Mouse (Mus musculus): ENCODE measurements at regions not wholly inside any gene's neighbourhood (a gene's known extent, or its start where the extent isn't known, plus 50 kb on each side); places are given as distances from the start of the nearest gene placed in this dataset.

DNA sequence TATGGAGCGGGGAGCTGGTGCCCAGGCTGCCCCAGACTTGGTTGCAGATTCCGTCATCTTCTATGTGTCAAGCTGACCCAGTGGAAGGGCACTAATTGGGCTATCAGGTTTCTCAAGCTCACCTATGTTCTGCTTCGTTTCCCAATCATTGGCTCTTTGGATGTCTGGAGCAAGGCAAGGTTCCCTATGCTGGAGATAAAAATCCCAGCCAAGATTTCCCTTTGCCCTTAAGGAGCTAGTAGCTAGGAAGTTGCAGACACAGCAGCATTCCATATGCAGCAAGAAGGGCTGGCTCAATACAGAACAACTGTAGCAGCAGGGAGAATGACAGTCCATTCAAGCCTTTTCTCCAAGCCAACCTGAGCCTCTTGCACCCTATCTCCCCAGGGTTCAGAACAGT is 159.2 kb upstream of the Zfp706 start:
- TF ChIP-seq GATA1 (IDR thresholded peaks at IDR 0.05; ENCODE audit: low read length): no peak

DNA sequence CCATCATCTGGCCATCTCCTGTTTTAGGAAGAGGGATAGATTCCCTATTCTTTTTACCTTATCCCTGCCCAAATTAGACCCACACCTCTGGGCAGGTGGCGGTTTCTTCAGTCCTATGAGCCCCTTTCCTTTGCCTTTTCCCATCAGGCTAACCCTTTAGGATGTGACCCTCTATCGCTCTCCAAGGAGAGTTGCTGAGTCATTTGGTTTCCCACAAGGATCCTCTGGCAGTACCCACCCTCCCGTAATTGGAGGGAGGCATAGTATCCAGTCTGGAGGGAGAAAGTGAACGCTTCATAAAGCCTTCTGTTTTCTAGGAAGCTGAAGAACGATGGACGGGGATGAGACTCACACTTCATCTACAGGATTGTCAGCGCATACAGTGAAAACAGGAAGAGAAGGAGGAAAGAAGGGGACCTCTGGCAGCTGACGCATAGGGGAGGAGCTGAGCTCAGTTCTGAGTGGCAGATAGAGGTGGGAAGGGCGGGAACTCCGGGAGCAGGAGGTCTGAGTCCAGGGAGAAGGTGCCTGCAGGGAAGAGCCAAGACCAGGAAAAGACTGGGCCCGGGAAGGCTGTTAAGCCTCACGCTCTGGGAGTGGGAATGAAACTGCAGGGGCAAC is 158.4 kb upstream of the Zfp706 start:
- TF ChIP-seq GATA1 (IDR thresholded peaks at IDR 0.05; ENCODE audit: low read length): no peak

DNA sequence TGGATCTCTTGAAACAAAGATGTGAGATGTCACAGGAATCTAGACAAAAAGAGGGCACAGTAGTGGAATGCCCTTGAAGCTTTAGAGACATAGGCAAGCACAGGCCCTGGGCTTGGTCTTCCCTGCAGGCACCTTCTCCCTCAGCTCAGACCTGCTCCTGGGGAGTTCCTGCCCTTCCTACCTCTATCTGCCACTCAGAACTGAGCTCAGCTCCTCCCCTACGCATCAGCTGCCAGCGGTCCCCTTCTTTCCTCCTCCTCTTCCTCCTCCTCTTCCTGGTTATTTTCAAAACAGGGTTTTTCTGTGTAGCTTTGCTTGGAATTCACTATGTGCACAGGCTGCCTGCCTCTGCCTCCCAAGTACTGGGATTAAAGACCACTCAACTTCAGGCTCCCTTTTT is 157.6 kb upstream of the Zfp706 start:
- no peak for TF ChIP-seq GATA1 (IDR thresholded peaks at IDR 0.05; ENCODE audit: low read length)

DNA sequence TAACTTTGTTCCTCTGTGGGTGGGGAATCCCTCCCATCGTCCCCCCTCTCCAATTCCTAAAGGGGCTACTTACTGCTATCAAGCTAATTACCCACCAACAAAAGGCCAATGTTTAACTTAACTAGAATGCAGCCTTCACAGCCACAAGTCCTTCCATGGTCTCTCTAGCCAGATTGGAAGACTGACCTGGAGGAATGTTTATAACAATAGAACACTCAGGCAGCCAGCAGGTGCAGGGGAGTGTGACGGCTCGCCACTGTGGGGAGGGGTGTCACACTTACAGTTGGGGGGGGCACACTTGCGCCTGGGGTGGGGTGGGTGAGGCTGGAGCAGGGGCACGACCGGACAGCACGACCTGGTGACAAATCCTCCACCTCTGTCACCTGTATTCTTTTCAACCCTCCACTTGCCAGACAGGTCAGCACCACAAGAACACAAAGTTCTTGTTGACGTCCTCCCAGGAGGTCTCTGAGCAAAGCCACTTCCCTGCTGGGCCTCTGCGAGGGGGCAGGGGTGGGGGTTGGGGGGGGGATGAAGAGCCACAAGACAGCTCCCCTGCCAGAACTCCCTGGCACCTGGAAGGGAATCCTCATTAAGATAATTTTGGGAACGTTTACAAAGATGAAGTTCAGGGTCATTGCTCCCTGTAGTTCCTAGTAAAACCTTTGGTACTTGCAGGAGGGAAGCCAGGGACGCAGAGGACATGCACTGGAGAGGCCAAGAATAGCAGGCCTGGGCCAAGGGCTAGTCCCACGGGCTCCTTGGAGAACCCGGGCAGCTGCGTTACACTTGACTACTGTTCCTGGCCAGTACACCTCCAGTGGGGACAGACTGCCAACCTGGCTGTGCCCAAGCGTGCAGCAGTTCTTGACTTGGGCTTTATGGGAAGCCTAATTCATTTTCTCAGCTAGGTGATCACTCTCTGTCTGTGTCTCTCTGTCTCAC is 156.9 kb upstream of the Zfp706 start:
- TF ChIP-seq GATA1 (IDR thresholded peaks at IDR 0.05; ENCODE audit: low read length): no peak

DNA sequence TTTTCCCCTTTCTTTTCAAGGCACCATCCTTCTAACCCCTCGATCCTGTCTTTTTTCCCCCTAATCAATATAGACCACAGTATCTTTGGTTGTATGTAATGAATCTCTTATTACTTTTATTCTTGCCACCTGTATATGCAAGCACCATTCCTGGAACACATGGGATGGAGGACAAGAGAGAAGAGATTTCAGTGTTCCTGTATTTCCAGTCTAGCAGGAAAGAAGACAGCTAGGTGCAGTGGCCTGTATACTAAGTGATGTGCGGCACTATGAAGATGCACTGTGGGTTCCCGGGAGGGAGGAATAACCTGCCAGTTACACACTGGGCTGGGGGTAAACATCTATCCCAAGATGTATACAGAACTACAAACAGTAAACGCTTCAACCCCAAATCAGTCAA is 152.4 kb upstream of the Zfp706 start:
- no peak for TF ChIP-seq GATA1 (IDR thresholded peaks at IDR 0.05; ENCODE audit: low read length)

DNA sequence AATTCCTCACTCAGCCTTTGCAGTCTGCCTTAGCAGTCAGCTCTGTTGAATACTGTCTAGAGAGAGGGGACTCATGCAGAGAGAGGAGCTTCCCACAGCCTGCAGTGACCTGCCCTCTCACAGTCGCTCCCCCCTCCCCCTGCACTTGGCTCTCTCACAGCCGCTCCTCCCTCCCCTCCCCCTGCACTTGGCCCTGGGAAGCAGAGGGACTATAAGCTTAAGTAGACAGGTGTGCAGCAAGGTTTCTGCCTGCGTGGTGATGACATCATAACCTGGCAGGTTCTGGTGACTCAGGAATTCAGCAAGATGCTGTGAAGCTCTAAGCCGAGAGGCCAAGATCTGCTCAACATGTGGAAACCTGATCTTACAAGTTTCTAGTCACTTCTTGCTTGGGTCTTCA is 151.8 kb upstream of the Zfp706 start:
- TF ChIP-seq GATA1 (IDR thresholded peaks at IDR 0.05; ENCODE audit: low read length): no peak

DNA sequence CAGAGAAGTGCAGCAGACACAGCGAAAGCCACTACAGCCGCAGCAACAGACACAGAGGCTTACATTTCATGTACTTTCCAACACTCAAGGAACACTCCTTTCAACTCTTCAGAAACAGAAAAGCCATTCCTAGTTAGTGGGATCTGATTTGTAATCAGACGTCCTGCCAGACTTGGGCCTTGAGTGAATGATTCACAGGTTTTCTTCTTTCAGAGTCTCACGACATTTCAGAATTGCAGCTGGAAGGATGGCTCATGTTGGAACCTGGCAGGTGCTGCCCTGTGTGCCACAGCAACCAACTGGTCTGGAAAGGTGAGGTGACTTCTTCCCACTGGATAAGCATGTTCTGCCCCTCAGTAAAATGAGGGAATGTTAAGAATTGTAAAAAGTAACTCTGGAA is 149.8 kb upstream of the Zfp706 start:
- TF ChIP-seq GATA1 (IDR thresholded peaks at IDR 0.05; ENCODE audit: low read length): no peak

DNA sequence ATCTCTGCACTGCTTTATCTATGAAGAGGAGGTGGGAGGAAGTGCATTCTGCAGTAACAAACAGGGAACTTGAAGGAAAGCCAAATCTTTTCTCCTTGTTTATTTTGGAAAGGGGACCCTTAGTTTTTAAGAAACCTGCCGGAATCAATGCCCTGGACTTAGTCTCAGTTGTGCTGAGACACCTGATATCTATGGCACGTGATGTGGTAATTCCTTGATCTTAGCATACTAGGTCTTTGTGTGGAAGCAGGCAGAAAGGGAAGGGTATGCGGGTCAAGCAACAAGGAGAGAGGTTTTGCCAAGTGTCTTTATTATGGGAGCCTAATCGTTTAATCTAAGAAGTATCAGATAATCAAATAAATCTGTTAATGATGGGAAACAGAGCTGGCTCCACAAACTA is 147.4 kb upstream of the Zfp706 start:
- no peak for TF ChIP-seq GATA1 (IDR thresholded peaks at IDR 0.05; ENCODE audit: low read length)

DNA sequence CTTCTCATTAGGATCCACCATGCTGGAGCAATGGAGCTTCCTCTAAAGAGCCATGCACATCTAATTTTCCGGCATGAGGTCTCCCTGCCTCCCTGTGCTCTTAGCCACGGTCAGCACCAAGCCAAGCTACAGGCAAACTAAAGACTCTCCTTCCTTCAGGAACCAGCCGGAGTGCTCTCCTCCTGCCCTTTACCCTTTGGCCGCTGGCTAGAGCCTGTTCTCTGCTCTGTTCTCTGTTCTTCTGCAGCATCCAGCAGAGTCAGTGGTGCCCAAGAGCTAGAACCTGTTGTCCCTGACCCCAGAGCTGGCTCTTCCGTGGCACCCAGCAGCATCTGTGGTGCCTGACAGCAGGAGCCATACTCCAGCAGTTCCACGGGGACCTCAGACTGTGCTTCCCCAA is 145.6 kb upstream of the Zfp706 start:
- no peak for TF ChIP-seq GATA1 (IDR thresholded peaks at IDR 0.05; ENCODE audit: low read length)

DNA sequence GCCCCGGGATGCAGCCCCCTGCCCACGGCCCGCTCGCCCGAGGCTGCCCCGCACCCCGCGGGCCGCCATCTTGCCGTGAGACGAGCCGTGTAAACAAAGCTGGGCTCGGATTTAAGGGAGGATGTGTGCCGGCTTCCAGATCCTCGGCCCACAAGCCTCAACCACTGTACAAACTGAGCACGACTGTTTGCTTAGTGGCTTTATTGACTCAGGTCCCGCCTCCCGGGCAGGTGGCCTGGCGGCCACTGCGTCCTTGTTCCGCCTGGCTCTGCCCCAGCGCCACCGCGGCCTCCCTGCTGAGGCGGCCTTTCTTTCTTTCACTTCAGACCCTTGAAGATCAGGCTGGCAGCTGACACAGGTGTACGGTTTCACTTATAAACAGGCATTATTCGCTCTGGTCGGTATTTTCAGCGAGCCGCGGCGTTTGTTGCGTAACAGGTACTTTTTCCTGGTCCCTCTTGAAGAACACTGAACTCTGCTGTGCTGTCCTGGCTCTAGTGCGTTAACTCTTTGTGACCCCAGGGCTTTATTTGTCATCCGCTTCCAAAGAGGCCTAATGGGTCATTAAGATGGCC is 128.1 kb upstream of the Zfp706 start:
- TF ChIP-seq GATA1 (IDR thresholded peaks at IDR 0.05; ENCODE audit: low read length): no peak

DNA sequence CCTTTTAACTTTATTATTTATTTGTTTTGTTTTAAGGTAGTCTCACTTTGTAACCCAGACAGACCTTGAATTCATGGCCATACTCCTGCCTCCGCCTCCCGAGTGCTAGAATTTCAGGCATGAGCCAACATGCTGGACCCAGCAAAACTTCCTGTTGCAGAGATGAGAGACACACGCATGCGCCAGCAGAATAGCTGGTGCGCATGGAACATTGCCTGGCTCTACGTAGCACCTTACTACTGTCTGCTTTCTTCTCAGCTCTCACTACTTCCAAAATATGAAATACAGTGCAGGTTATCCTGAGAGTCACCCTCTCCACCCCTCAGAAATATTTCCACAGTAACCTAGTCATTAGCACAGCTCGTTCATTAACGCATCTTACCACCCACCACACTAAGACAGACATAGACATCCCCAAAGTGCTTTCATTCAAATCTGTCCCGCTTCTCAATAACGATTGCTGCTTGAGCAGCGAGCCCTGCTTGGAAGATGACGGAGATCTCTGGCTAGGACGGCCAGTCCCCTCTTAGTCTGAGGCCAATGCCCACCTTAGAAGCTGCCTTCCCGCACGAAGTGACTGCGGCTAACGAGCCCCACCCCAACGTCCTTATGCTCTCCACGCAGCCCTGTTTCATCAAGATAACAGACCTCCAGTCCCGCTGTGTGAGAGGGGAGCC is 127.5 kb upstream of the Zfp706 start:
- TF ChIP-seq GATA1 (IDR thresholded peaks at IDR 0.05; ENCODE audit: low read length): no peak

DNA sequence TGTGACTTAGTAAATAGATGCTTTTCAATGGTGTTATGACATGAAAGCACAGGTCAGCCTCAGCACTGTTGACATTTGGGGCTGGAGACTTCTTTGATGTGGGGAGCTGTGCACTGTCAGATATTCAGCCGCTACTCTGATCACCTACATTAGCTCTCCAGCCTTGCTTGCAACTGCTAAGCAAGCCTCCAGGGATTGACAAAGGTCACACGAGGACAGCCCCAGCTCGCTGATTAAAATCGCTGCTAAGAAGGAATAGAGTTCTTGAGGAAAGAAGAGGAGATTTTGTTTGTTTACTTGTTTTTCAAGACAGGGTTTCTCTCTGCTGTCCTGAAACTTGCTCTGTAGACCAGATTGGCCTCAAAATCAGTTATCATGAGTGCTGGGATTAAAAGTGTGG is 126.8 kb upstream of the Zfp706 start:
- no peak for TF ChIP-seq GATA1 (IDR thresholded peaks at IDR 0.05; ENCODE audit: low read length)

DNA sequence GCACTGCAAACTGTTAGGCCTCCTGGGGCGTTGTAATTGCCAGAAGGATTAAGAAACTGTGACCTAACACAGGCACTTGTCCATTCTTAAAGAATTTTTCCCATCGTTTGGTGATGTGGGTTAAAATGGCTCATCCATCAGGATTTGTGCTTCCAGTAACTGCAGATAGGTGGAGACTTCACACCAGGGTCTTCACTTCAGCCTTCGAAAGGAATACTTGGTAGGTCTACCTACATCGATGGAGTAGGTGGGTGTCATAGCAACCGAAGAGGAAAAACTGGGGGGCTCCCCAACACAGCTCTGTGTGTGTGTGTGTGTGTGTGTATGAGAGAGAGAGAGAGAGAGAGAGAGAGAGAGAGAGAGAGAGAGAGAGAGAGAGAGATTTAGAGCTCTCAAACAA is 126.3 kb upstream of the Zfp706 start:
- TF ChIP-seq GATA1 (IDR thresholded peaks at IDR 0.05; ENCODE audit: low read length): no peak

DNA sequence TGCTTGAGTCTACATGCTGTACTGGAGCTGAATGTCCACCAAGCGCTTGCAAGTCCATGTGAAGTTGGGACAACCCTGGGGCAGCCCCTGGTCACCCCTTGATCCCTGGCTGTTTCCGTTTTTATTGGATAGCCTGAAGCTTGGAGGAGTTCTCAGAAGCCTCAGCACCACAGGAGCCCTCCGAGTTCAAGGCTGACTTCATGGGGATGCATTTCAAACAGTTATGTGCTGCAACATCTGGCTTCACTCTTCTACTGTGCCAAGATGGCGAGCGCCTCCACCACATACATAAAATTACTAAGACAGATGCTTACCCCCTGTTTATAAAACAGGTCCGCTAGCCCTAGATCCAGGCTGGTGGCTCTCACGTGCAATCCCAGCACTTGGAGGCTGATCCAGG is 120.1 kb upstream of the Zfp706 start:
- no peak for TF ChIP-seq GATA1 (IDR thresholded peaks at IDR 0.05; ENCODE audit: low read length)

DNA sequence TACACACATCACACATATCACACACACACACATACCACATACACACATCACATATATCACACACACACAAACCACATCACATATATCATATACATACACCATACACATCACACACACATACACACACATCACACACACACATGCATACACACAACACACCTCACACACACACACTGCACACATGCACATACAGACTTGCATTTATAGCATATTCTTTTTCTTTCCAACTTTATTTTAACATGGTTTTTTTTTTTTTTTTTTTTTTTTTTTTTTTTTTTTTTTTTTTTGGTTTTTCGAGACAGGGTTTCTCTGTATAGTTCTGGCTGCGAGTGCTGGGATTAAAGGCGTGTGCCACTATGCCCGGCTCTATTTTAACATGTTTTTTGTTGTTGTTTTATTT is 119.6 kb upstream of the Zfp706 start:
- TF ChIP-seq GATA1 (IDR thresholded peaks at IDR 0.05; ENCODE audit: low read length): no peak

DNA sequence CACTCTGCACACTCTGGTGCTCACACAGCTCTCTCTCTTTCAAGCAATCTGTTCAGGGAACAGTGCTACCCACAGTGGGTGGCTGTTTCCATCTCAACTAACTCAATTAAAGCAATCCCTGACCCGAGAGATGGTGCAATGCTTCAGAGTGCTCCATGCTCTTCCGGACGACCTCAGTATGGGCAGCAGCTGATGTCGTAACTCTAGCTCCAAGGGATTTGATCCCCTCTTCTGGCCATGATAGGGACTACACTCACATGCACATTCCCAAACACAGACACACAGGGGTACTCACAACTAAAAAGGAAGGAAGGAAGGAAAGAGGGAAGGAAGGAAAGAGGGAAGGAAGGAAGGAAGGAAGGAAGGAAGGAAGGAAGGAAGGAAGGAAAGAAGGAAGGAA is 118.2 kb upstream of the Zfp706 start:
- no peak for TF ChIP-seq GATA1 (IDR thresholded peaks at IDR 0.05; ENCODE audit: low read length)

All from G1E-ER4 (cell line).